Mouse (Mus musculus): ENCODE results near the gene Olfr1219. TPM values are rescaled to one million over a fixed set of nuclear protein-coding genes. Genes with fewer than 3 reads are reported as not detected.

The Olfr1219 gene
- polyA plus RNA-seq (2012; ENCODE audit: insufficient read depth, insufficient read length, missing spikeins): not detected in 2 replicates

GRCm38 (mm10) chr2:89083413-89083812 is at the start of gene Olfr1219:
Gene Olfr1219, minus strand, starts transcription at chr2:89083513.
- no peak within 1 kb of the TSS for H3K27ac ChIP-seq (replicated peaks; ENCODE audit: low read depth, low read length)
- H3K4me3 ChIP-seq (ENCODE audit: insufficient read depth, low read depth, low read length): no peak within 1 kb of the TSS
- no peaks in the 10 kb centered on the region for H3K4me1 ChIP-seq (ENCODE audit: control insufficient read depth, insufficient read depth, insufficient read length, low read length)

- Histone ChIP-seq H3K4me3 (ENCODE audit: insufficient read depth, low read depth, low read length) (no peak within 1 kb of the TSS), H3K4me1 (ENCODE audit: control insufficient read depth, insufficient read depth, insufficient read length, low read length) (no peaks in the 10 kb centered on the region), H3K27ac (replicated peaks; ENCODE audit: low read depth, low read length) (no peak within 1 kb of the TSS)
Measured at GRCm38 (mm10) chr2:89132954-89133353, 49.6 kb upstream of the Olfr1219 start, which contains the start of gene Olfr1222. Gene Olfr1222, minus strand, starts transcription at chr2:89133054.

GRCm38 (mm10) chr2:89117183-89117582 is 33.9 kb upstream of the Olfr1219 start, which contains the start of gene Olfr1221:
Gene Olfr1221, minus strand, starts transcription at chr2:89117283.
- H3K27ac ChIP-seq (replicated peaks; ENCODE audit: low read depth, low read length): no peak within 1 kb of the TSS
- no peak within 1 kb of the TSS for H3K4me3 ChIP-seq (ENCODE audit: insufficient read depth, low read depth, low read length)
- H3K4me1 ChIP-seq (ENCODE audit: control insufficient read depth, insufficient read depth, insufficient read length, low read length): no peaks in the 10 kb centered on the region

GRCm38 (mm10) chr2:89106735-89107134 is 23.4 kb upstream of the Olfr1219 start, which contains the start of gene Olfr1220:
Gene Olfr1220, minus strand, starts transcription at chr2:89106835.
- H3K27ac ChIP-seq (replicated peaks; ENCODE audit: low read depth, low read length): no peak within 1 kb of the TSS
- H3K4me1 ChIP-seq (ENCODE audit: control insufficient read depth, insufficient read depth, insufficient read length, low read length): no peaks in the 10 kb centered on the region
- no peak within 1 kb of the TSS for H3K4me3 ChIP-seq (ENCODE audit: insufficient read depth, low read depth, low read length)

- Histone ChIP-seq H3K4me3 (ENCODE audit: insufficient read depth, low read depth, low read length) (no peak overlapping the region), H3K4me1 (ENCODE audit: control insufficient read depth, insufficient read depth, insufficient read length, low read length) (no peaks in the 10 kb centered on the region), H3K27ac (replicated peaks; ENCODE audit: low read depth, low read length) (no peak overlapping the region)
Measured at GRCm38 (mm10) chr2:89105651-89106050, 22.3 kb upstream of the Olfr1219 start.

- H3K27ac ChIP-seq (replicated peaks; ENCODE audit: low read depth, low read length): no peak overlapping the region
- H3K4me3 ChIP-seq (ENCODE audit: insufficient read depth, low read depth, low read length): no peak overlapping the region
- H3K4me1 ChIP-seq (ENCODE audit: control insufficient read depth, insufficient read depth, insufficient read length, low read length): no peaks in the 10 kb centered on the region
Measured at GRCm38 (mm10) chr2:89093848-89094247, 10.5 kb upstream of the Olfr1219 start.

GRCm38 (mm10) chr2:89081487-89081886 is 1.8 kb downstream of the Olfr1219 start:
- Histone ChIP-seq H3K27ac (replicated peaks; ENCODE audit: low read depth, low read length) (no peak overlapping the region), H3K4me3 (ENCODE audit: insufficient read depth, low read depth, low read length) (no peak overlapping the region), H3K4me1 (ENCODE audit: control insufficient read depth, insufficient read depth, insufficient read length, low read length) (no peaks in the 10 kb centered on the region)

- H3K27ac ChIP-seq (replicated peaks; ENCODE audit: low read depth, low read length): no peak within 1 kb of the TSS
- H3K4me3 ChIP-seq (ENCODE audit: insufficient read depth, low read depth, low read length): no peak within 1 kb of the TSS
- H3K4me1 ChIP-seq (ENCODE audit: control insufficient read depth, insufficient read depth, insufficient read length, low read length): no peaks in the 10 kb centered on the region
Measured at GRCm38 (mm10) chr2:89061087-89061486, 22.2 kb downstream of the Olfr1219 start, which contains the start of gene Olfr1218. Gene Olfr1218, minus strand, starts transcription at chr2:89061187.

- Histone ChIP-seq H3K27ac (replicated peaks; ENCODE audit: low read depth, low read length) (no peak within 1 kb of the TSS), H3K4me1 (ENCODE audit: control insufficient read depth, insufficient read depth, insufficient read length, low read length) (no peaks in the 10 kb centered on the region), H3K4me3 (ENCODE audit: insufficient read depth, low read depth, low read length) (no peak within 1 kb of the TSS)
Measured at GRCm38 (mm10) chr2:89031965-89032364, 51.3 kb downstream of the Olfr1219 start, which contains the start of gene Olfr1217. Gene Olfr1217, minus strand, starts transcription at chr2:89032065.

Other genes starting within 250 kb of the Olfr1219 start
- not detected in 2 replicates for gene Olfr1204, start 234.2 kb downstream of the Olfr1219 start, polyA plus RNA-seq (2012; ENCODE audit: insufficient read depth, insufficient read length, missing spikeins)
- not detected in 2 replicates for gene Olfr1206, start 220.3 kb downstream of the Olfr1219 start, polyA plus RNA-seq (2012; ENCODE audit: insufficient read depth, insufficient read length, missing spikeins)
- gene Olfr1208, start 181.2 kb downstream of the Olfr1219 start, polyA plus RNA-seq (2012; ENCODE audit: insufficient read depth, insufficient read length, missing spikeins): not detected in 2 replicates
- gene Olfr1209, start 168.4 kb downstream of the Olfr1219 start, polyA plus RNA-seq (2012; ENCODE audit: insufficient read depth, insufficient read length, missing spikeins): not detected in 2 replicates
- gene Olfr1211, start 145.4 kb downstream of the Olfr1219 start, polyA plus RNA-seq (2012; ENCODE audit: insufficient read depth, insufficient read length, missing spikeins): not detected in 2 replicates
- gene Olfr1212, start 129.5 kb downstream of the Olfr1219 start, polyA plus RNA-seq (2012; ENCODE audit: insufficient read depth, insufficient read length, missing spikeins): not detected in 2 replicates
- gene Gm13762, start 103.2 kb downstream of the Olfr1219 start, polyA plus RNA-seq (2012; ENCODE audit: insufficient read depth, insufficient read length, missing spikeins): not detected in 2 replicates
- not detected in 2 replicates for gene Olfr1214, start 90.9 kb downstream of the Olfr1219 start, polyA plus RNA-seq (2012; ENCODE audit: insufficient read depth, insufficient read length, missing spikeins)
- not detected in 2 replicates for gene Olfr1215, start 76.5 kb downstream of the Olfr1219 start, polyA plus RNA-seq (2012; ENCODE audit: insufficient read depth, insufficient read length, missing spikeins)
- gene Olfr1216, start 65.2 kb downstream of the Olfr1219 start, polyA plus RNA-seq (2012; ENCODE audit: insufficient read depth, insufficient read length, missing spikeins): not detected in 2 replicates
- not detected in 2 replicates for gene Olfr1217, start 51.4 kb downstream of the Olfr1219 start, polyA plus RNA-seq (2012; ENCODE audit: insufficient read depth, insufficient read length, missing spikeins)
- not detected in 2 replicates for gene Olfr1218, start 22.3 kb downstream of the Olfr1219 start, polyA plus RNA-seq (2012; ENCODE audit: insufficient read depth, insufficient read length, missing spikeins)
- not detected in 2 replicates for gene Olfr1220, start 23.3 kb upstream of the Olfr1219 start, polyA plus RNA-seq (2012; ENCODE audit: insufficient read depth, insufficient read length, missing spikeins)
- not detected in 2 replicates for gene Olfr1221, start 33.8 kb upstream of the Olfr1219 start, polyA plus RNA-seq (2012; ENCODE audit: insufficient read depth, insufficient read length, missing spikeins)
- gene Olfr1222, start 49.5 kb upstream of the Olfr1219 start, polyA plus RNA-seq (2012; ENCODE audit: insufficient read depth, insufficient read length, missing spikeins): not detected in 2 replicates
- not detected in 2 replicates for gene Olfr1223, start 68.0 kb upstream of the Olfr1219 start, polyA plus RNA-seq (2012; ENCODE audit: insufficient read depth, insufficient read length, missing spikeins)
- gene Olfr1224-ps1, start 80.6 kb upstream of the Olfr1219 start, polyA plus RNA-seq (2012; ENCODE audit: insufficient read depth, insufficient read length, missing spikeins): not detected in 2 replicates
- not detected in 2 replicates for gene Olfr1225, start 91.2 kb upstream of the Olfr1219 start, polyA plus RNA-seq (2012; ENCODE audit: insufficient read depth, insufficient read length, missing spikeins)
- not detected in 2 replicates for gene Olfr1226, start 116.5 kb upstream of the Olfr1219 start, polyA plus RNA-seq (2012; ENCODE audit: insufficient read depth, insufficient read length, missing spikeins)
- gene Olfr1228, start 170.5 kb upstream of the Olfr1219 start, polyA plus RNA-seq (2012; ENCODE audit: insufficient read depth, insufficient read length, missing spikeins): not detected in 2 replicates
- gene Olfr1229, start 204.5 kb upstream of the Olfr1219 start, polyA plus RNA-seq (2012; ENCODE audit: insufficient read depth, insufficient read length, missing spikeins): not detected in 2 replicates
- not detected in 2 replicates for gene Olfr1230, start 213.8 kb upstream of the Olfr1219 start, polyA plus RNA-seq (2012; ENCODE audit: insufficient read depth, insufficient read length, missing spikeins)
- not detected in 2 replicates for gene Olfr1231, start 223.6 kb upstream of the Olfr1219 start, polyA plus RNA-seq (2012; ENCODE audit: insufficient read depth, insufficient read length, missing spikeins)
- gene Olfr1232, start 246.2 kb upstream of the Olfr1219 start, polyA plus RNA-seq (2012; ENCODE audit: insufficient read depth, insufficient read length, missing spikeins): not detected in 2 replicates